Mouse (Mus musculus) kidney, postnatal 14 days (tissue): ENCODE measurements at regions not wholly inside any gene's neighbourhood (a gene's known extent, or its start where the extent isn't known, plus 50 kb on each side); places are given as distances from the start of the nearest gene placed in this dataset.
A peak's percentile ranks its signal among the peaks of the same experiment; 100 is the strongest.

Experiments used
- DNase-seq: peaks from one replicate; pipeline ENCODE4 v3.0.0; 2022; ENCODE audit warnings: mixed read lengths

GRCm38 (mm10) chr4:53319051-53319450, 121.2 kb upstream of the Slc44a1 start:
- DNase-seq = no peak

GRCm38 (mm10) chr4:53318181-53318580, 122.0 kb upstream of the Slc44a1 start:
- DNase-seq = no peak

DNA sequence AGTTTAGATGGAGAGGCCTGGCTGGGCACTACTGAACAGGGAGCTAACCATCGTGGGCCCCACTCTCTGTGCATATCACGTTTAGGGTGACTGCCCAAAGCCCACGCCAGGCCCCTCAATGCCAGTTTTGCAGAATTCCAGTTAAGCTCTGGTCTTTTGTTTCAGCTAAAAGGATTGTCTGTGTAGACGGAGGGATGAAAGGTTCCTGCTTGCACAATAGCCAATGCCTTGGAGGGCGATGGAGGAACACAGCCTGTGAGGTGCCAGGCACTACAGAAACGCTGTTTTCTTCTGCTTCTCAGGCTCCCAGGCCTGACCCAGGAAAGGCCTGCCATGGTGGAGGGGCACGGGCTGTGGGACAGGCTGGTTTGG, 122.8 kb upstream of the Slc44a1 start:
- no peak for DNase-seq

DNA sequence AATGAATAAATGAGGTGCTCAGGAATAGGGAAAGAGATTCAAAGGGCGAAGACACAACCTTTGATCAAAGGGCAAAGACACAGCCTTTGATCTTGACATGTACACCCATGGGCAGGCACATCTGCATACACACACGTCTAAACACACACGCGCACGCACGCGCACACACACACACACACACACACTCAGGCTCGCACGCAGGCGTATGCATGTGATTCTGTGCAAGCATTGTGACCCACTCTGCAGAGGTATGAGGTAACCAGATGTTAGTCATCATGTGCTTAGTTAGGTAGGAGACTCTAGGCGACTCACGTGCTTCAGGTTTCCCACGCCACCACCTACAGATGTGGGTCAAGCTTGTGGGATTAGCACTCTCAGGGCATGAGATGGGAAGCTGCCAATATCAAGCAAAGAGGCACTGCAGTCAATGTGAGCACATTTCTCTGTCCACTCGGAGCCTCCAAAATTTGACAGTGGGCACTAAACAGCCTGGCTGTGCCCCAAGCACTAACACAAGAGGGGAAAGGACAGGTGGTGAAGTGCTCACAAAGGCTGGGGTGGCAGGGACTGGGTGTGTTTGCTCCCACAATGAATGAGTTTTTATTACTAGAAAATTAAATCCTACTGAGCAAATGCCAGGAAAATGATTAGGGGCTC, 123.3 kb upstream of the Slc44a1 start:
- DNase-seq = no peak

GRCm38 (mm10) chr4:53315876-53316762, 124.1 kb upstream of the Slc44a1 start:
- DNase-seq = no peak

DNA sequence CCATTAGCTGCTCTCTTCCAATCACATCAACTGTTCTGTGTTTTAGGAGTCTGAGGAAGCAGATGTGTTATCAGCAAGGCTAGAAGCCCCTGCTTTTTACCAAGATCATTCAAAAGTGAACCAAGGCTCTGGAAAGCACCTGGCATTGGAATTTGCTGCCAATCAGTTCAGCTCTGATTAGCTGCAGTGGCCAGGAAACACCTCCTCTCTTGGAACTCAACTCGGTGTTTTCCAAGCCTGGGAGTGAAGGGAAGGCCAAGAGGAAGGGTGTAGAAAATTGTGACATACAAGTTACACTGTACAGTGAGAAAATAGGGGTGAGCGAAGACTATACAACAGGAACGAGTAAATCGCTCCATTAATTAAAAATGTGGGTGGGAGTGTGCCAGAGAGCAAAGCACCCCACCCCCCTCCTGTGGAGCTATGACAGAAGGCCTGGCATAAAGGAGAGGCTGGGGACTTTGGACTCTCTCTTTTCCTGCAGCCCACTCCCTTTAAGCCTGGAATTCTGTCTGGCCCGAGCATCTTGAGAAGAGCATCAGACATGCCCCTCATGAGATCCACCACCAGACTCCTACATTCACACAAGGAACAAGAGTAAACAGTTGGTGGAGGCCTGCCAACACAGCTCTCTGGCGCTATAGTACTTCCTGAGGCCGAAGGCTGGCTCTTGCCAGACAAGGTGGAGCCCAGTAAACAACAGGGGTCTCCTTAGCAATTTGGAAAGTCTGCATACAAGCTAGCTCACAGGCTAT, 124.9 kb upstream of the Slc44a1 start:
- peak; percentile 62 for DNase-seq

GRCm38 (mm10) chr4:53314076-53314475, 126.1 kb upstream of the Slc44a1 start:
- no peak for DNase-seq

DNA sequence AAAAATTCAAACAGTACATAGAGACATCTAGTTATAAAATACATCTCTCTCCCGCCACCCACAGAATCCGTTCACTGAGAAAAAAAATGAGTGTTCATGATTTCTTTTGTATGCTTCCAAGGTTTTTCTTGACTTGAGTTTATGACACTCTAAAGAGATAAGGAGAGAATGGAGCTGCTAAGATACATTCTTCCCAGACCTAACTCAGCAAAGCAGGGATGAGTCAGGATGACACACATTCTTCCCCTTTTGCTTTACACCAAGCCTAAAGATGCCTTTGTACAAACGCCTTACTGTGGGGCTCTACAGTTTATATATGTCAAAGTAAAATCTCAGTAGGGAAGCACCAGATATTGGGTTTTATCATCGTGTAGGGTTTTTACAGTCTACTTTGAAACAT, 133.1 kb upstream of the Slc44a1 start:
- no peak for DNase-seq

GRCm38 (mm10) chr4:53304782-53305385, 135.3 kb upstream of the Slc44a1 start:
- DNase-seq = no peak

GRCm38 (mm10) chr4:53304290-53304654, 135.9 kb upstream of the Slc44a1 start:
- DNase-seq = peak; percentile 33

DNA sequence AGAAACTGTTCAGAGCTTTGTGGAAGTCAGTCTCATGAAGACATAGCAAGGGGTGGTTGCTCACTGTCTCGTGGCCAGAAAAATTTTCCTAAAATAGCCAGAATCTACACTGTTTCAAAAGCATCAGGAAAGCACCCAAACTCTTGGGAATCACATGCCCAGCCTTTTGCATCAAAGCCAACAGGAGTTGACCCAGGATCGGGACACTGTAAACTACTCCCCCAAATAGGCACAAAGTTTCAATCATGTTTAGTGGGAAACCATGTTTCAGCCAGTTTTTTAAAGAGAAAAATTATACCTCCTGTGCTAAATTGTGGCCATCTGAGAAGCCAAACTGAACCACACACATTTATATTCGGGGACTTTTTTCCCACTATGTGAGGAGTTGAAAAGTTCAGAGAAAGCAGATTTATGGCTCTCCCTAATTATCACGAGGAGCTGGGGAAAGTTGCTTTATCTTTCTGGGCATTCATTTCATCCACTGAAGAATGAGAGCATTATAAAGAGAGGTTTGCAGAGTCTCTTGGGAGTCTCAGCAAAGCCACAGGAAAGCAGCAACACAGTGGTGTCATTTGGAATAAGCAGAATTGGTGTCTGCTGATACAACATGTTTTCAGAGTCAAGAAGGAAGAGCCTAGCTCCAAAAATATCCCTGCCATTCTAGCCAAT, 136.5 kb upstream of the Slc44a1 start:
- DNase-seq = no peak

DNA sequence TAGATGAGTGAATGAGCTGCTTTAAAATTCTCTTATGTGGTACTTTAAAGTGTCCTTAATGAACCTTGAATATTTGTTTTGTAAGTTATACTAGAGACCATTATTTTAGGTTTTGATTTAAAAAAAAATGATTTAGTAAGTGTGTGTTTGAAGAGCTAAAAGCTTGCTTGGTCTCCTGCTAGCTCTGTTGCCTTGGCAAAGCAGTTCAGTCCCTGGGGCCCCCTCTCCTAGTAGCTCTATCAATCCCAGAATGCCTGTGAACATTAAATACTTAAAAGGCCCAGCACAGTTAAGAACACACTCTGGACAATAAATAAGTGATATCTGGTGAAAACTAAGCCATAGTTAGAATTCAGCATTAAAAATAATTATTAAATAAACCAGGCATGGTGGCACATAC, 138.3 kb upstream of the Abca1 start:
- no peak for DNase-seq

- DNase-seq = no peak
Observed at GRCm38 (mm10) chr4:53292606-53293005, 132.9 kb upstream of the Abca1 start.

DNA sequence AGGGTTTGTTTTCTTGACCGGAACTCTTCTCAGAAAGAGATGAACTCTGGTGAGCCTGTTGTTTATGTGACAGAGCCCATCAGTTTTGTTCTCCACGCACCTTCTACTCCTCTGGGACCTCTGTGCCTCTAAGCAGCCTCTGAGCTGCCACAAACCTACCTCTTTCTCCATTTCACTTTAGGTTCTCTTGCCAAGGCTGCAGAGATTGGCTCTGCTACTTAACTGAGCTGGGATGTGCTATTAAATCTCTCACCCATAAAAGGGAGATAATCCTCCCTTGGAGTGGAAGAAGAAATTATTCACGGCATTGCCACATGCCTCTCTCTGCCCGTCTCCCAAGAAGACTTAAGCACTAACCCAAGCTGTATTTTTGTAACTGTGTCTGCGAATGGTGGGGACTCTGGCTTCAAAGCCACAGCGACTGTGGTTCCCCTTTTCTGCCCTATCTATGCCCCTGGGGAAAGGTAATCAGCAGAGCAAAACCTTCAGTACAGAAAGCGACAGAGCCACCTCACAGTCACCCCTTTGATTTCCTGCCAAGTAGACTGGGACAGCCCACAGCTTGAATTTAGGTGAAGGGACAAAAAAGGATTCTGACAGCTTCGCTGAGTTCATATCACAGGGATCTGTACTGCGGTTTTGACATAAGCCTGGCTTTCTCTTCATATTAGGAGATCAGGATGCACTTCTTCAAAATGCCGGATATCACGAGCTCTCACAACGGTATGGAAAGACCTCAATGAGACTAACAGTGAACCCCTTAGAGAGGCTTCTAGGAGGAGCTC, 118.2 kb upstream of the Abca1 start:
- no peak for DNase-seq

DNA sequence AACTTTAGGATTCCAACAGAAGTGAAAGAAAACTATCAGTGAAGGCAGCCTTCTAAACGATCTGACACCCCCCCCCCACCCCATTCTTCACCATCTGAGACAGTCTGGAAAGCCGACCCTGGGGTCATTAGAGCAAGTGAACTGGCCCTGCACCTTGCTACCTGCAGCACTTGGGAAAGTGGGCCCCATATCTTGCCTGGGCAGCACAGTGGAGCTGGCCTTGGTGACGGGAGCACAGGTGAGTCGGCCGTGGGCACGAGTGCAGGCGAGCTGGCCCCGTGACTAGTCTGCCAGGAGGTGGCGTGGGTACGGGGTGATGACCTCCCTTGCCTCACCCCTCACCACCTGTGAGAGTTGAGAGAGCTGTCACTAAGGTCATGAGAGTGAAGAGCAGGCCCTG, 110.7 kb upstream of the Abca1 start:
- DNase-seq = no peak

DNA sequence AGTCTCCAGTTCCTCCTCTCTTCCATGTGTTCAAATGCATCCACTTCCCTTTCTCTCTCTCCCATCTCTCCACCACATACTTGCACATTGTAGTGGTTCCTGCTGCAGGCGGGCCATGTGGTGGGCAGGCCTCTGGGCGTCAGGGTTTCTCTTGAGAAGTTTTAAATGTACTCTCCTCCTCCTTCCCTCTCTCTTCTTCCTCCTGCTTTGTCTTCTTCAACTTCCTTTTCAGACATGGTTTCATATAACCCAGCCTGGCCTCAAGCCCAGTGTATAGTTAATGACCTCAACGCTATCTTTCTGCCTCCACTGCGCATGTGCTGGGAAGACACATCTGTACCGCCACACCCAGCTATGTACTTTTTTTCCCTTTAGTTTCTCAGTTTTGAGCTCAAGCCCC, 110.3 kb upstream of the Abca1 start:
- DNase-seq = no peak

GRCm38 (mm10) chr4:53269251-53269842, 109.7 kb upstream of the Abca1 start:
- DNase-seq = no peak

- no peak for DNase-seq
Observed at GRCm38 (mm10) chr4:53264901-53265300, 105.2 kb upstream of the Abca1 start.

DNA sequence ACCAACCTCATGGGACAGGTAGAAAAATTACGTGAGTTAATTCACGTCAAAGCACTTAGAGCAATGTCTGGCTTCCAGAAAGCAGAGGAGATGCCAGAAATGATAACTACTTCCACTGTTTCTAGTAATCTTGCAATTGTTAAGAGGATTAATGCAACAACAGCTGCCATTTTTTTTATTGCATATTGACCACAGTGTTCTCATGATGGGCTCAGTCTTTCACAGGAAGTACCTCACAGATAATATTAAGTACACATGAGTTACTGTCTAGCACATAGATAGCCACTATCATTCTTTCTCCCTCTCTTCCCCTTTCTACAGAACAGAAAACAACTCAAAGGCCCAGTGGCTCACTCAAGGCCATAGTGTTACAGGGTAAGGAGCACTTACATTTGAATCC, 104.8 kb upstream of the Abca1 start:
- no peak for DNase-seq

DNA sequence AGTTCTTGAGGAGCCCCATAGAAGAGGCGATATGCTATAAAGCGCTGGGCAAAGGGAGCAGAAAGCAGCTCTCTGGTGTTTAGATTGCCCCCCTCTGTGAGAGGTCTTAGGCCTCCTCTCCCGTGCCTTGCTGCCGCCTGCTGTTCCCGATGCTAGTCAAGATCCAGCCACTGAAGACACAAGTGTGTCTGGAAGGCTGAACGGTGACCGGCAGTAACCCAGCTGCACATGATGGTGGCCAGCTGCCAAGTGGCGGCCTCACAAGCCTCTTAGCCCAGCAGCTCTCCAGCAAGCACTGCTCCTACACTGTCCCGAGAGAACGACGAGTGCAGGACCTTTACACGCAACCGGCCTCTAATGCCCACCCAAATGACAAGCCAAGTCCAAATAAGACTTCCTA, 104.1 kb upstream of the Abca1 start:
- DNase-seq = peak; percentile 95

- no peak for DNase-seq
Observed at GRCm38 (mm10) chr4:53262466-53262865, 102.8 kb upstream of the Abca1 start.
